Mouse (Mus musculus) myocyte (in vitro differentiated cells): ENCODE measurements around the gene Mtfmt.

Experiments used
- CEBPB ChIP-seq: IDR thresholded peaks from 2 replicates; pipeline ENCODE4 v1.6.1; 2011; ENCODE audit warnings: mild to moderate bottlenecking, moderate library complexity; ENCODE audit not compliant: poor library complexity, insufficient read depth, severe bottlenecking
- E2F4 ChIP-seq: IDR thresholded peaks from one replicate; pipeline ENCODE4 v1.6.1; 2011; ENCODE audit warnings: mild to moderate bottlenecking, control low read depth, moderate library complexity; ENCODE audit not compliant: insufficient read depth
- MAX ChIP-seq: IDR thresholded peaks from one replicate; pipeline ENCODE4 v1.6.1; 2011; ENCODE audit warnings: low read depth, mild to moderate bottlenecking, control low read depth
- MYOD1 ChIP-seq, 3 experiments: IDR thresholded peaks; one replicate each; pipeline ENCODE4 v1.6.1; 2011; ENCODE audit warnings: control low read depth in 2 of 3, low read depth in 2 of 3, mild to moderate bottlenecking in 2 of 3, moderate library complexity in 1 of 3; ENCODE audit not compliant: insufficient read length in 2 of 3, control insufficient read depth in 1 of 3
- MYOG ChIP-seq, 3 experiments: IDR thresholded peaks; one replicate each; pipeline ENCODE4 v1.6.1; 2011; ENCODE audit warnings: control low read depth in 2 of 3, low read depth in 2 of 3, mild to moderate bottlenecking in 2 of 3; ENCODE audit not compliant: insufficient read length in 2 of 3, control insufficient read depth in 1 of 3, insufficient read depth in 1 of 3
- POLR2A ChIP-seq: IDR thresholded peaks from one replicate; pipeline ENCODE4 v1.6.1; 2011; ENCODE audit warnings: low read depth, mild to moderate bottlenecking, control low read depth, moderate library complexity; ENCODE audit not compliant: insufficient read length
- POLR2AphosphoS2 ChIP-seq: IDR thresholded peaks from one replicate; pipeline ENCODE4 v1.6.1; 2011; ENCODE audit warnings: low read depth, control low read depth; ENCODE audit not compliant: insufficient read length
- REST ChIP-seq: IDR thresholded peaks from one replicate; pipeline ENCODE4 v1.6.1; 2011; ENCODE audit warnings: mild to moderate bottlenecking, control low read depth, moderate library complexity; ENCODE audit not compliant: insufficient read depth, insufficient read length
- SRF ChIP-seq: IDR thresholded peaks from one replicate; pipeline ENCODE4 v1.6.1; 2011; ENCODE audit warnings: low read depth; ENCODE audit not compliant: control insufficient read depth, insufficient read length
- TCF12 ChIP-seq: IDR thresholded peaks from one replicate; pipeline ENCODE4 v1.6.1; 2011; ENCODE audit warnings: mild to moderate bottlenecking, control low read depth; ENCODE audit not compliant: poor library complexity, insufficient read depth, severe bottlenecking
- TCF3 ChIP-seq: IDR thresholded peaks from one replicate; pipeline ENCODE4 v1.6.1; 2011; ENCODE audit warnings: low read depth, control low read depth; ENCODE audit not compliant: insufficient read length
- USF1 ChIP-seq: IDR thresholded peaks from one replicate; pipeline ENCODE4 v1.6.1; 2011; ENCODE audit warnings: low read depth, mild to moderate bottlenecking, control low read depth, moderate library complexity

DNA sequence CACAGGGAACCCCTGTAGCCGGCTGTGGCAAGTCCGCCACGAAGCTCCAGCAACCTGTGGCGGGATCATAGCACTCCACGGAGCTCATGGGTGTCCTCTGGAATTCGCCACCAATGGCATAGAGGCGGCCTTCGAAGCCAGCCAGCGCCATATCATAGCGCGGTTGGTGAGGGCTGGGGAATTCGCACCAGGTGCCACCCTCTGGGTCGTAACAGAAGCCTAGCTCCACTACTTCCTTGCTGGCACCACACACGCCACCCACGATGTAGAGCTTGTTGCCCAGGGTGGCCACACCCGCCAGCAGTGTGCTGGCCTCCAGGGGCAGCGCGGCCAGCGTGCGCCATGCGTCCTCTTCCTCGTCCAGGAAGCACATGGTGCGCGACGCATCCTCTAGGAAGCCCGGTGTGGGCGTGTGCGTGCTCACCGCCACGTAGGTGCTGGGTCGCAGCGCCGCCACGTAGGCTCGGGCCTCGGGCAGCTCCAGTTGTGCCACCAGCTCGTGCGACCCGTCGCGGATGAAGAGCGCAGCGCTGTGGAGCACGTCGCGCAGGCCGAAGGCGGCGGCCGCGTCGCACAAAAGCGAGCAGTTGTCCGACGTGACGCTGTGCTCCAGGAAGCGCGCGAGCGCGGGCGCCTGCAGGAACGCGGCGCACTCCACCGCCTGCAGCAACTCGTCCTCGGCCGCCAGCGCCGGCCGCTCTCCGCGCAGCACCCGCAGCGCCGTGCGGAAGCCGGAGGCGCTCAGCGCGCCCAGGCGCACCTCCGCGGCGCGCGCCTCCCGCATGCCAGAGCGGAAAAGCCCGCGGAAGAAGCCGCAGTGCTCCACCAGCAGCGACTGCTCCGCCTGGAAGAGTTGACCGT lies 44.6 kb upstream of the Mtfmt start:
- TF ChIP-seq MAX = no peak
- TF ChIP-seq CEBPB = no peak
- no peak for TF ChIP-seq USF1
- TF ChIP-seq POLR2AphosphoS2 = no peak
- TF ChIP-seq POLR2A = no peak
- TF ChIP-seq MYOG (IDR thresholded peaks at IDR 0.05; ENCODE audit: control insufficient read depth in 1 of 3, insufficient read depth in 1 of 3, insufficient read length in 2 of 3, low read depth in 2 of 3) = no peak
- TF ChIP-seq E2F4 = no peak
- no peak for TF ChIP-seq MYOD1 (IDR thresholded peaks at IDR 0.05; ENCODE audit: control insufficient read depth in 1 of 3, insufficient read length in 2 of 3, low read depth in 2 of 3)
- TF ChIP-seq TCF12 = no peak
- TF ChIP-seq SRF = no peak
- no peak for TF ChIP-seq TCF3
- no peak for TF ChIP-seq REST
